Mouse (Mus musculus) thymus, adult 2 months (tissue): Measurements from ENCODE around the gene Usp28.
A peak's percentile ranks its signal among the peaks of the same experiment; 100 is the strongest.

Source experiments
- CTCF ChIP-seq: fragments of 200-500 bp; IDR thresholded peaks from 2 replicates; pipeline ENCODE4 v1.5.1; 2012; ENCODE audit warnings: mild to moderate bottlenecking, control low read depth, low read length, moderate library complexity, borderline replicate concordance; ENCODE audit not compliant: control insufficient read depth, poor library complexity, insufficient read depth; ENCODE audit errors: extremely low read depth
- POLR2A ChIP-seq: fragments of 200-500 bp; IDR thresholded peaks from 2 replicates; pipeline ENCODE4 v1.6.1; 2012; ENCODE audit warnings: mild to moderate bottlenecking, low read length, control low read depth, moderate library complexity; ENCODE audit not compliant: control insufficient read depth, poor library complexity, insufficient read depth; ENCODE audit errors: extremely low read depth

GRCm38 (mm10) chr9:49055333-49056205 is 70.4 kb downstream of the Usp28 start, which contains the start of gene Zw10:
- peak; percentile 68 for TF ChIP-seq POLR2A
- TF ChIP-seq CTCF = peak; percentile 67
